Mouse (Mus musculus): ENCODE results near the gene Ptpa. TPM values are rescaled to one million over a fixed set of nuclear protein-coding genes. Genes with fewer than 3 reads are reported as not detected.
"Not testable (repeated sequence)": the region's sequence is repeated elsewhere in the genome, so short reads cannot be mapped to it uniquely, and the experiment has no call there.

The Ptpa gene
- polyA plus RNA-seq, 1 experiment from 2014 or later, result 71.4 TPM

DNA sequence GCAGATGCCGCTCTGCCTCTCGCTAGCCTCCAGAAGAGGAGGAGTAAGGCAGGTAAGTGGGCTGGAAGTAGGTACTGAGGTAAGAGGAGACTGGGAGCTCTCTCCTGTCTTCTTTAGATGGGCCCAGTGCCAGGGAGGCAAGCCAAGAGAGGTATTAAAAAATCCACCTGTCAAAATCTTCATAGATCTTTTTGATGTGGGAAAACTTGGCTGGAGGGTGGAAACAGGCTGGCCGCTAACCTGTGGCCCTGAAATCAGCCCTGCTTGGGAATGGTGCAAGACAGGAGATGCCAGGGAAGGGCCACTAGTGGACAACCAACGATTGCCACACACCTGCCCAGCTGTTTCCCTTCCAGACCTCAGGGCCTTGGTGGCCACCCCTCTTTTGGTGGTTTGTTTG, 1.7 kb upstream of the Ptpa start:
- Histone ChIP-seq H3K9ac (ENCODE audit: low read depth, low read length) (0 out of 2 replicates have a peak overlapping the region, but pooled peaks have one; percentile 91), H3K9me3 (ENCODE audit: control insufficient read depth) (no peaks in the 10 kb centered on the region), H3K4me3 (ENCODE audit: low read depth, low read length) (no peak overlapping the region), H3K4me1 (replicated peaks; ENCODE audit: control insufficient read depth, insufficient read depth, low read length) (0 out of 2 replicates have a peak, but pooled peaks cover 4% of the 10 kb centered on the region), H3K27ac (ENCODE audit: low read depth, low read length) (no peak overlapping the region), H3K4me2 (replicated peaks; ENCODE audit: low read depth) (peak overlapping the region; percentile 86), H3K36me3 (ENCODE audit: control insufficient read depth, insufficient read depth) (peaks cover 21% of the 10 kb centered on the region), H3K27me3 (replicated peaks; ENCODE audit: control insufficient read depth, insufficient read depth, low read length) (no peaks in the 10 kb centered on the region)
- no peak for ATAC-seq
- no peak for TF ChIP-seq CTCF (IDR thresholded peaks at IDR 0.05; ENCODE audit: low read depth)
- WGBS, result 88% methylated on average over 4 of the region's 4 CpGs

DNA sequence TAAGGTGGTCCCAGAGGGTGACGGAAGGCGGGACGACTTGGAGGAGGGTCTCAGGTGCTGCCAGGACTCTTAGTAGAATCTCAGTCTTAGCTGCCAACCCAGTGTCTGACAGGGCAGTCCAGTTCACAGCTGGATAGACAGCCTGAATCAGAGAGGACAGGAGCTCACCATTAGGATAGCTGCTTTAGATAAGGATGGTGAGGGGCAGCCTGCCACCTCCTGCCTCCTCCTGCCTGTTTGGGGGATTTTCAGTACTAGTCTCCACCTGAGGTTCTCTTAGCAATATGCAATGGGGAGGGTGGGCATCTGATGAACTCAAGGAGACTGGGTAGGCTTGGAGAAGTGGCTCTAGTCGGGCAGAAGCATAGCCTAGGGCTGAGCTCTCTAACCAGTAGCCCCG, 1.2 kb upstream of the Ptpa start:
- Histone ChIP-seq H3K4me1 (replicated peaks; ENCODE audit: control insufficient read depth, insufficient read depth, low read length) (0 out of 2 replicates have a peak, but pooled peaks cover 4% of the 10 kb centered on the region), H3K27me3 (replicated peaks; ENCODE audit: control insufficient read depth, insufficient read depth, low read length) (no peaks in the 10 kb centered on the region), H3K4me3 (ENCODE audit: low read depth, low read length) (peak overlapping the region; percentile 86), H3K9me3 (ENCODE audit: control insufficient read depth) (no peaks in the 10 kb centered on the region), H3K4me2 (replicated peaks; ENCODE audit: low read depth) (peak overlapping the region; percentile 86), H3K27ac (ENCODE audit: low read depth, low read length) (peak overlapping the region; percentile 92; the same call in 1 of the 2 replicates), H3K9ac (ENCODE audit: low read depth, low read length) (peak overlapping the region; percentile 91), H3K36me3 (ENCODE audit: control insufficient read depth, insufficient read depth) (peaks cover 20% of the 10 kb centered on the region)
- TF ChIP-seq CTCF (IDR thresholded peaks at IDR 0.05; ENCODE audit: low read depth), result no peak
- ATAC-seq, result 0 out of 2 replicates have a peak, but pooled peaks have one; percentile 1
- 58% methylated on average over 5 of the region's 5 CpGs for WGBS

DNA sequence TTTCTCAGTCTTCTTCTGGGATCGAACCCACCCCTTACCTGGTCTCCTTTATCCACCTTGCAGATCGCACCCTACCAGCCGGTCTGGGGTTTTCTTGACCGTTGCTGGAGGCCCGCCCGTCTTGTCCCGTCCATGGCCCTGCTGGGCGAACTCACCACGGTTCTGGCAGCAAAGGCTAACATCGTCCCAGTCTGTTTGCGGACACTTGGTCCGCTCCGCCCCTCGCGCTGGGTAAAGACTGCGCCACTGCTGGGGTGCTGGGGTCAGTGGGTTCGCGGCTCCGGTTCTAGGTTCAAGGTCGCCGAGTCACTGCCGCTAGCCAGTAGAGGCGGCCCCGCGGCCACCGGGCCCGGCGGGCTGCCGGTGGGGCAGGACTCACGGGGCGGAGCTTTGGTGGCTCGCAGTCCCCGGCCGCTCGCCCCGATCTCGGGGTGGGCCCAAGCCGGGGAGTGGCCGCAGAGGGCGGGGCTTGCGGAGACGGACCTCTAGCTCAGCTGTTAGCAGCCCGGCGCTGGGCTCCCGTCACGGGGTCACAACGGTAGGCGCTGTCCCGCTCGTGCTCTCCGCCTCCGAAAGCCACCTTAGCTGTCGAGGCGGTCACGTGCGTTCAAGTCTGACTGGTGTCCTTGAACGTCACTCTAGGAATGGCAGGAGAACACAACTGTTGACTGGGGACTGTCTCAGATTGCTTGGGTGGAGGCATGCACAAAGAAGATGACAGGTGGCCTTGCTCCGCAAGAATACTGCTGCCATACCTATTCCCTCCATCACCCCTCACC, 493 bp upstream of the Ptpa start, which contains the start of gene Crat:
Gene Crat (minus strand): TSS at position 657 of the 779 bp plus-strand sequence.
- Histone ChIP-seq H3K9me3 (ENCODE audit: control insufficient read depth) (no peaks in the 10 kb centered on the region), H3K4me1 (replicated peaks; ENCODE audit: control insufficient read depth, insufficient read depth, low read length) (0 out of 2 replicates have a peak, but pooled peaks cover 4% of the 10 kb centered on the region), H3K27ac (ENCODE audit: low read depth, low read length) (peak within 1 kb of the TSS; percentile 92), H3K4me3 (ENCODE audit: low read depth, low read length) (peak within 1 kb of the TSS; percentile 86), H3K4me2 (replicated peaks; ENCODE audit: low read depth) (peak within 1 kb of the TSS; percentile 86), H3K36me3 (ENCODE audit: control insufficient read depth, insufficient read depth) (peaks cover 17% of the 10 kb centered on the region), H3K27me3 (replicated peaks; ENCODE audit: control insufficient read depth, insufficient read depth, low read length) (no peaks in the 10 kb centered on the region), H3K9ac (ENCODE audit: low read depth, low read length) (peak within 1 kb of the TSS; percentile 91)
- WGBS, result 2% methylated on average over 58 of the region's 58 CpGs
- TF ChIP-seq CTCF (IDR thresholded peaks at IDR 0.05; ENCODE audit: low read depth), result no peak
- peak; percentile 89 for ATAC-seq

DNA sequence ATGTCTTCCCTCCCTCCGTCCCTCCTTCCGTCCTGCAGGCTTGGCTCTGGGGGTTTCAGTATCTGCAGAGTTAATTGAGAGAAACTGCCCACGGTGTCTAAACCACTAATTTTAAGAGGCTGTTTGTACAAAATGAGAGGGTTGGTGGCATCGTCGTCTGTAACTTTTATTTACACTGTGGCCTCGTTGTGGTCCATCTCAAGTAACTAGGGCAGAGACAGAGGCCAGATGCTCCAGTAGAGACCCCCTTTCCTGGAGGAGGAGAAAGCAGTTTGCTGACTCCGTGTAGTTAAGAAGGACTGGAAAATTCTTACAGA, 768 bp downstream of the Ptpa start:
- H3K4me3 ChIP-seq (ENCODE audit: low read depth, low read length), result peak overlapping the region; percentile 86
- H3K9ac ChIP-seq (ENCODE audit: low read depth, low read length), result peak overlapping the region; percentile 91
- H3K4me1 ChIP-seq (replicated peaks; ENCODE audit: control insufficient read depth, insufficient read depth, low read length), result 0 out of 2 replicates have a peak, but pooled peaks cover 4% of the 10 kb centered on the region
- peak overlapping the region; percentile 86 for H3K4me2 ChIP-seq (replicated peaks; ENCODE audit: low read depth)
- WGBS, result under 1% methylated on average over 7 of the region's 7 CpGs
- H3K9me3 ChIP-seq (ENCODE audit: control insufficient read depth), result no peaks in the 10 kb centered on the region
- ATAC-seq, result no peak
- TF ChIP-seq CTCF (IDR thresholded peaks at IDR 0.05; ENCODE audit: low read depth), result no peak
- H3K27ac ChIP-seq (ENCODE audit: low read depth, low read length), result peak overlapping the region; percentile 92
- H3K36me3 ChIP-seq (ENCODE audit: control insufficient read depth, insufficient read depth), result peaks cover 12% of the 10 kb centered on the region
- H3K27me3 ChIP-seq (replicated peaks; ENCODE audit: control insufficient read depth, insufficient read depth, low read length), result no peaks in the 10 kb centered on the region

DNA sequence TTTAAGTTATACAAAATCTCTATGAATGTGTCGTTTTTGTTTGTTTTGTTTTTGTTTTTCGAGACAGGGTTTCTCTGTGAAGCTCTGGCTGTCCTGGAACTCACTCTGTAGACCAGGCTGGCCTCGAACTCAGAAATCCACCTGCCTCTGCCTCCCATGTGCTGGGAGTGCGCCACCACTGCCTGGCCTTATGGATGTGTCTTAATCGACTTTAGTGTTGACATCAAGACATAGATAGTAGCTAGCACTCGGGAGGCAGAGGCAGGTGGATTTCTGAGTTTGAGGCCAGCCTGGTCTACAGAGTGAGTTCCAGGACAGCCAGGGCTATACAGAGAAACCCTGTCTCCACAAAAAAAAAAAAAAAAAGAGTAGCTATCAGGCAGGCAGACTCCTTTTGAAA, 1.3 kb downstream of the Ptpa start:
- WGBS, result 67% methylated on average over 6 of the region's 6 CpGs
- not testable (repeated sequence) for ATAC-seq
- H3K4me2 ChIP-seq (replicated peaks; ENCODE audit: low read depth), result peak overlapping the region; percentile 86

DNA sequence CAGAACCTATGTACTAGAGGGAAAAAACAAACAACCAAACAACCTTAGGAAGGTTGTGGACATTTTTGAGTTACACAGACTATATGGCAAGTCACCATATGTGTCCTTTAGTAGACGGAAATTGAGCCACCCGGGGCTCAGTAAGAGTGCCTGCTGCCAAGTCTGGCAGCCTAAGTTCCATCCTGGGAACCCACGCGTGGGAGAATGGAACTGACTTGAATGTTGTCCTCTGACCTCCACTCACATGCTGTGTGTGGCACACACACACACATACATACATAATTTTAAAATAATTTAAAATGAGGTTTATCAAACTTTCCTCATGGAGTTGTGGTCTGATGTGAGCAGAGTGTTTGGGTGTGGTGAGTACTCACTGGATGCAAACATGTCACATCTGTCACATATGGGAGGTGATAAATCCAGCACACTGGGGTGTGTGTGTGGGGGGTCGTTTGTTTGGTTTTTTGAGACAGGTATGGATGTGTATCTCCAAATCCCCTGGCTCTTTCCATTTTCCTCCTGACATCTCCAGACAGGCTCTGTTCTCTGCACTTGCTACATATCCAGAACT, 1.8 kb downstream of the Ptpa start:
- Histone ChIP-seq H3K4me3 (ENCODE audit: low read depth, low read length) (no peak overlapping the region), H3K4me1 (replicated peaks; ENCODE audit: control insufficient read depth, insufficient read depth, low read length) (0 out of 2 replicates have a peak, but pooled peaks cover 4% of the 10 kb centered on the region), H3K27ac (ENCODE audit: low read depth, low read length) (no peak overlapping the region), H3K36me3 (ENCODE audit: control insufficient read depth, insufficient read depth) (peaks cover 4% of the 10 kb centered on the region; the same call in 1 of the 2 replicates), H3K9me3 (ENCODE audit: control insufficient read depth) (no peaks in the 10 kb centered on the region), H3K4me2 (replicated peaks; ENCODE audit: low read depth) (no peak overlapping the region), H3K9ac (ENCODE audit: low read depth, low read length) (no peak overlapping the region), H3K27me3 (replicated peaks; ENCODE audit: control insufficient read depth, insufficient read depth, low read length) (no peaks in the 10 kb centered on the region)
- no peak for TF ChIP-seq CTCF (IDR thresholded peaks at IDR 0.05; ENCODE audit: low read depth)
- no peak for ATAC-seq
- 63% methylated on average over 5 of the region's 5 CpGs for WGBS

More for the DNA sequence above, 1.3 kb downstream of the Ptpa start:
- not testable (repeated sequence) for H3K36me3 ChIP-seq (ENCODE audit: control insufficient read depth, insufficient read depth); H3K9me3 ChIP-seq (ENCODE audit: control insufficient read depth); H3K9ac ChIP-seq (ENCODE audit: low read depth, low read length); H3K27me3 ChIP-seq (replicated peaks; ENCODE audit: control insufficient read depth, insufficient read depth, low read length); H3K4me1 ChIP-seq (replicated peaks; ENCODE audit: control insufficient read depth, insufficient read depth, low read length); H3K4me3 ChIP-seq (ENCODE audit: low read depth, low read length); H3K27ac ChIP-seq (ENCODE audit: low read depth, low read length)

Data from intestine, postnatal 0 days (tissue).